Mouse (Mus musculus): ENCODE results near the gene Psmd2. TPM values are rescaled to one million over a fixed set of nuclear protein-coding genes. Genes with fewer than 3 reads are reported as not detected.

Gene Psmd2
- polyA plus RNA-seq, 1 experiment from 2014 or later: 397 TPM

GRCm38 (mm10) chr16:20693111-20693701 lies 41.8 kb downstream of the Psmd2 start, which contains the start of gene Fam131a:
Fam131a (plus strand) TSS chr16:20693241.
- under 1% methylated on average over 36 of the region's 37 CpGs for WGBS
- H3K4me1 ChIP-seq: peaks cover 42% of the 10 kb centered on the region

GRCm38 (mm10) chr16:20694781-20695180 lies 43.3 kb downstream of the Psmd2 start:
- WGBS: 66% methylated on average over 8 of the region's 8 CpGs
- Histone ChIP-seq H3K4me2 (replicated peaks) (0 out of 2 replicates have a peak overlapping the region, but pooled peaks have one; percentile 74), H3K4me1 (peaks cover 42% of the 10 kb centered on the region), H3K9ac (no peak overlapping the region), H3K27me3 (no peaks in the 10 kb centered on the region), H3K27ac (no peak overlapping the region), H3K9me3 (replicated peaks) (no peaks in the 10 kb centered on the region), H3K4me3 (no peak overlapping the region), H3K36me3 (peaks cover 30% of the 10 kb centered on the region)
- ATAC-seq (ENCODE audit: low FRiP score): no peak

More at GRCm38 (mm10) chr16:20693111-20693701, 41.8 kb downstream of the Psmd2 start, which contains the start of gene Fam131a:
- Histone ChIP-seq H3K36me3 (peaks cover 37% of the 10 kb centered on the region), H3K27ac (peak within 1 kb of the TSS; percentile 94), H3K9me3 (replicated peaks) (no peaks in the 10 kb centered on the region), H3K4me2 (replicated peaks) (peak within 1 kb of the TSS; percentile 77), H3K27me3 (no peaks in the 10 kb centered on the region), H3K9ac (peak within 1 kb of the TSS; percentile 67), H3K4me3 (peak within 1 kb of the TSS; percentile 61)
- ATAC-seq (ENCODE audit: low FRiP score): peak; percentile 95

GRCm38 (mm10) chr16:20695622-20696323 lies 44.3 kb downstream of the Psmd2 start:
- ATAC-seq (ENCODE audit: low FRiP score): peak; percentile 79

GRCm38 (mm10) chr16:20699266-20699665 lies 47.8 kb downstream of the Psmd2 start:
- no peak overlapping the region for H3K4me3 ChIP-seq
- WGBS: 83% methylated on average over 5 of the region's 5 CpGs
- H3K4me2 ChIP-seq (replicated peaks): no peak overlapping the region
- H3K9me3 ChIP-seq (replicated peaks): no peaks in the 10 kb centered on the region
- ATAC-seq (ENCODE audit: low FRiP score): no peak
- no peak overlapping the region for H3K9ac ChIP-seq
- H3K27me3 ChIP-seq: no peaks in the 10 kb centered on the region
- H3K36me3 ChIP-seq: peaks cover 22% of the 10 kb centered on the region
- H3K27ac ChIP-seq: no peak overlapping the region
- H3K4me1 ChIP-seq: peaks cover 51% of the 10 kb centered on the region

More at GRCm38 (mm10) chr16:20695622-20696323, 44.3 kb downstream of the Psmd2 start:
- peak overlapping the region; percentile 74 for H3K4me2 ChIP-seq (replicated peaks)
- no peaks in the 10 kb centered on the region for H3K9me3 ChIP-seq (replicated peaks)
- peaks cover 27% of the 10 kb centered on the region for H3K36me3 ChIP-seq
- H3K27ac ChIP-seq: peak overlapping the region; percentile 78
- H3K4me1 ChIP-seq: peaks cover 47% of the 10 kb centered on the region
- H3K4me3 ChIP-seq: peak overlapping the region; percentile 39
- peak overlapping the region; percentile 68 for H3K9ac ChIP-seq
- H3K27me3 ChIP-seq: no peaks in the 10 kb centered on the region
- under 1% methylated on average over 46 of the region's 46 CpGs for WGBS

GRCm38 (mm10) chr16:20700036-20700435 lies 48.6 kb downstream of the Psmd2 start:
- 39% methylated on average over 5 of the region's 5 CpGs for WGBS
- peaks cover 27% of the 10 kb centered on the region for H3K36me3 ChIP-seq
- peak overlapping the region; percentile 12; the same call in 1 of the 2 replicates for H3K27ac ChIP-seq

GRCm38 (mm10) chr16:20701316-20701715 lies 49.9 kb downstream of the Psmd2 start:
- Histone ChIP-seq H3K4me3 (no peak overlapping the region), H3K4me1 (peaks cover 32% of the 10 kb centered on the region), H3K36me3 (peaks cover 35% of the 10 kb centered on the region), H3K27ac (peak overlapping the region; percentile 84), H3K9me3 (replicated peaks) (no peaks in the 10 kb centered on the region), H3K4me2 (replicated peaks) (peak overlapping the region; percentile 16; the same call in 1 of the 2 replicates), H3K9ac (peak overlapping the region; percentile 27; the same call in 1 of the 2 replicates), H3K27me3 (no peaks in the 10 kb centered on the region)
- 42% methylated on average over 7 of the region's 7 CpGs for WGBS
- ATAC-seq (ENCODE audit: low FRiP score): 0 out of 2 replicates have a peak, but pooled peaks have one; percentile 18

More at GRCm38 (mm10) chr16:20700036-20700435, 48.6 kb downstream of the Psmd2 start:
- Histone ChIP-seq H3K4me3 (no peak overlapping the region), H3K27me3 (no peaks in the 10 kb centered on the region), H3K9ac (no peak overlapping the region), H3K4me1 (peaks cover 45% of the 10 kb centered on the region), H3K4me2 (replicated peaks) (no peak overlapping the region), H3K9me3 (replicated peaks) (no peaks in the 10 kb centered on the region)
- ATAC-seq (ENCODE audit: low FRiP score): no peak

- peak; percentile 49 for ATAC-seq (ENCODE audit: low FRiP score)
- peaks cover 41% of the 10 kb centered on the region for H3K36me3 ChIP-seq
Measured at GRCm38 (mm10) chr16:20701729-20702521, 50.5 kb downstream of the Psmd2 start.

GRCm38 (mm10) chr16:20702522-20702893 lies 51.1 kb downstream of the Psmd2 start:
- ATAC-seq (ENCODE audit: low FRiP score): peak; percentile 58
- H3K27ac ChIP-seq: peak overlapping the region; percentile 84
- peak overlapping the region; percentile 16; the same call in 1 of the 2 replicates for H3K4me2 ChIP-seq (replicated peaks)
- 5% methylated on average over 8 of the region's 8 CpGs for WGBS
- no peaks in the 10 kb centered on the region for H3K9me3 ChIP-seq (replicated peaks)
- no peaks in the 10 kb centered on the region for H3K27me3 ChIP-seq
- no peak overlapping the region for H3K4me3 ChIP-seq
- H3K36me3 ChIP-seq: peaks cover 47% of the 10 kb centered on the region
- peaks cover 27% of the 10 kb centered on the region for H3K4me1 ChIP-seq
- H3K9ac ChIP-seq: 0 out of 2 replicates have a peak overlapping the region, but pooled peaks have one; percentile 14

More at GRCm38 (mm10) chr16:20701729-20702521, 50.5 kb downstream of the Psmd2 start:
- no peak overlapping the region for H3K4me3 ChIP-seq
- peaks cover 27% of the 10 kb centered on the region for H3K4me1 ChIP-seq
- peak overlapping the region; percentile 16; the same call in 1 of the 2 replicates for H3K4me2 ChIP-seq (replicated peaks)
- peak overlapping the region; percentile 84 for H3K27ac ChIP-seq
- H3K27me3 ChIP-seq: no peaks in the 10 kb centered on the region
- peak overlapping the region; percentile 27; the same call in 1 of the 2 replicates for H3K9ac ChIP-seq
- no peaks in the 10 kb centered on the region for H3K9me3 ChIP-seq (replicated peaks)
- WGBS: 12% methylated on average over 12 of the region's 12 CpGs

- Histone ChIP-seq H3K9ac (0 out of 2 replicates have a peak overlapping the region, but pooled peaks have one; percentile 3), H3K36me3 (peaks cover 53% of the 10 kb centered on the region), H3K27ac (no peak overlapping the region), H3K4me2 (replicated peaks) (no peak overlapping the region), H3K9me3 (replicated peaks) (no peaks in the 10 kb centered on the region), H3K27me3 (no peaks in the 10 kb centered on the region), H3K4me3 (no peak overlapping the region), H3K4me1 (peaks cover 27% of the 10 kb centered on the region)
- 92% methylated on average over 10 of the region's 10 CpGs for WGBS
- peak; percentile 4; the same call in 1 of the 2 replicates for ATAC-seq (ENCODE audit: low FRiP score)
Measured at GRCm38 (mm10) chr16:20703071-20703470, 51.6 kb downstream of the Psmd2 start.

GRCm38 (mm10) chr16:20703699-20704400 lies 52.4 kb downstream of the Psmd2 start:
- peaks cover 60% of the 10 kb centered on the region for H3K36me3 ChIP-seq
- H3K4me1 ChIP-seq: peaks cover 27% of the 10 kb centered on the region
- H3K9me3 ChIP-seq (replicated peaks): no peaks in the 10 kb centered on the region
- no peak overlapping the region for H3K4me3 ChIP-seq
- ATAC-seq (ENCODE audit: low FRiP score): no peak
- no peak overlapping the region for H3K9ac ChIP-seq
- no peak overlapping the region for H3K4me2 ChIP-seq (replicated peaks)
- H3K27ac ChIP-seq: no peak overlapping the region
- no peaks in the 10 kb centered on the region for H3K27me3 ChIP-seq
- 95% methylated on average over 6 of the region's 6 CpGs for WGBS

GRCm38 (mm10) chr16:20705786-20706185 lies 54.3 kb downstream of the Psmd2 start:
- Histone ChIP-seq H3K9me3 (replicated peaks) (no peaks in the 10 kb centered on the region), H3K4me3 (no peak overlapping the region), H3K4me2 (replicated peaks) (no peak overlapping the region), H3K27ac (no peak overlapping the region), H3K9ac (no peak overlapping the region), H3K4me1 (peaks cover 21% of the 10 kb centered on the region), H3K27me3 (no peaks in the 10 kb centered on the region), H3K36me3 (peaks cover 54% of the 10 kb centered on the region)
- WGBS: 73% methylated on average over 3 of the region's 3 CpGs
- no peak for ATAC-seq (ENCODE audit: low FRiP score)
